Mouse (Mus musculus) E14TG2a.4 (cell line): Measurements from ENCODE around the gene Ccdc13.

ENCODE experiments used
- CTCF ChIP-seq: conservative IDR thresholded peaks from 2 replicates; pipeline ENCODE4 v1.5.1; 2014; ENCODE audit warnings: low read length
- POU5F1 ChIP-seq: IDR thresholded peaks from 2 replicates; pipeline ENCODE4 v1.6.1; 2014; ENCODE audit warnings: low read length, borderline replicate concordance

DNA sequence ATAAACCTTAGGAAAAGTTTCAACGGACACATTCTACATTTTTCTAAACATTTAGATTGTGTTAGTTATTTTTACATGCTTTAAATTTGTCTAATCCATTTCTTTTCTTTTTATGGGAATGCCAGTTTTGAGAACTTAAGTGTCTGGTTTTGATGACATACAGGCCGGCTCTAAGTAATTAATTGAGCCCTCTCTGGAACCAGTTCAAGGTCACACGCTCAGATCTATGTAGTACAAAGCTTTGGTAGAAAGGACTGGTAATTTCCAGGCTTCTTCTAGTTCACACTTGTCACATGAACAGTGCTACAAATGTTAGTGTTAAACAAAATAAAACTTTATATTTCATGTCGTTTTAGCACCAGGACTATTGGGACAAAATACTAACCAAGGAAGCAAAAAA is 25.6 kb upstream of the Ccdc13 start:
- no peak for TF ChIP-seq CTCF
- TF ChIP-seq POU5F1: no peak
